Mouse (Mus musculus) thymus, postnatal 14 days (tissue): ENCODE measurements around the gene Keap1.

Source experiments
- DNase-seq: peaks from one replicate; pipeline ENCODE4 v3.0.0; 2021

Keap1 gene

GRCm38 (mm10) chr9:21194787-21195493 is 44.2 kb downstream of the Keap1 start:
- DNase-seq: no peak

- DNase-seq: no peak
Measured at GRCm38 (mm10) chr9:21193786-21194185, 45.4 kb downstream of the Keap1 start.

GRCm38 (mm10) chr9:21190670-21191069 is 48.5 kb downstream of the Keap1 start:
- DNase-seq: no peak

- DNase-seq: peak; percentile 58
Measured at GRCm38 (mm10) chr9:21189905-21190304, 49.3 kb downstream of the Keap1 start.

- DNase-seq: no peak
Measured at GRCm38 (mm10) chr9:21185436-21185835, 53.7 kb downstream of the Keap1 start.

- no peak for DNase-seq
Measured at GRCm38 (mm10) chr9:21184733-21185132, 54.4 kb downstream of the Keap1 start.

- DNase-seq: peak; percentile 69
Measured at GRCm38 (mm10) chr9:21183905-21184413, 55.2 kb downstream of the Keap1 start.

- no peak for DNase-seq
Measured at GRCm38 (mm10) chr9:21183421-21183820, 55.7 kb downstream of the Keap1 start.

GRCm38 (mm10) chr9:21181421-21182220 is 57.5 kb downstream of the Keap1 start:
- DNase-seq: no peak

- DNase-seq: no peak
Measured at GRCm38 (mm10) chr9:21180841-21181240, 58.3 kb downstream of the Keap1 start.

GRCm38 (mm10) chr9:21180402-21180801 is 58.8 kb downstream of the Keap1 start:
- no peak for DNase-seq
